Mouse (Mus musculus): ENCODE measurements at regions not wholly inside any gene's neighbourhood (a gene's known extent, or its start where the extent isn't known, plus 50 kb on each side); places are given as distances from the start of the nearest gene placed in this dataset.
A peak's percentile ranks its signal among the peaks of the same experiment; 100 is the strongest.

GRCm38 (mm10) chr14:76220952-76221351 is 110.3 kb downstream of the Nufip1 start:
- peaks cover 5% of the 10 kb centered on the region; the same call in 1 of the 2 replicates for H3K4me1 ChIP-seq (ENCODE audit: control insufficient read depth, insufficient read depth, low read depth, low read length)
- H3K9me3 ChIP-seq (ENCODE audit: control insufficient read depth, low read length): peaks cover 8% of the 10 kb centered on the region
- WGBS: 21% methylated on average over 5 of the region's 5 CpGs
- 0 out of 2 replicates have a peak overlapping the region, but pooled peaks have one; percentile 18 for H3K27ac ChIP-seq (ENCODE audit: low read depth, low read length)
- no peaks in the 10 kb centered on the region for H3K36me3 ChIP-seq (ENCODE audit: control insufficient read depth, insufficient read depth, low read length)
- ATAC-seq: peak; percentile 80
- no peak overlapping the region for H3K4me2 ChIP-seq (ENCODE audit: low read length)
- H3K4me3 ChIP-seq (ENCODE audit: low read length): no peak overlapping the region
- no peaks in the 10 kb centered on the region for H3K27me3 ChIP-seq (replicated peaks; ENCODE audit: control insufficient read depth, insufficient read depth, low read length)
- no peak overlapping the region for H3K9ac ChIP-seq (ENCODE audit: low read depth, low read length)

DNA sequence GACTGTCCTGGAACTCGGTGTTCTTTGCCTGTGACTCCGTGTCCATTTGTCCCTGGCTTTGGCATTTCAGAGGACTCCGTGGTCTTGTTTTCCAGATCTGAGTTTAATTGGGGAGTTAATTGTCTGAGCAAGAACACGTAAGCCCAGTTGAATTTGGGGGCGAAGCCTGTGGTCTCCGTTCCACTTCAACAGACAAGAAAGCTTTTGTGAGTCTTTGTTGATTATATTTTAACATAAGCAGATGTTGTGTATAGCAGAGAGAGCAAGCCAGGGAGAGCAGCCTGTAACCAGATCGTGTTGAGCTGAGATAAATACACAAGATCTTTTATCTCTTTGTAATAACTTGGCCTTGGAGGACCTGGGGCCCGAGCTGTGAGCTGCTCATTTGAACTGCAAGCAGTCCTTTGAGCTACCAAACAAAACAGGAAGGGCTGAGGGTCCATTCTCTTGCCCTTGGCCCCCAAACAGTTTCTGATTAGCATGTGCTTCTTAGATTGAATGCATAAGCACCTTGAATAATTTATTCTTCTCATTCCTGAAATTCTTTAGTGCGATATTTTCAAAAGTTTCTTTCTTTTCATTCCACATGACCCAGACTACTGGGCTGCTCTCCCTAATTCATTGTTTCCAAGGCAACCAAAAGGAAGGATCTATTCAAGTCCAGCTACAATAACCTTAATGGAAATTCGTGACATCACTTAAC is 111.1 kb downstream of the Nufip1 start:
- Histone ChIP-seq H3K36me3 (ENCODE audit: control insufficient read depth, insufficient read depth, low read length) (no peaks in the 10 kb centered on the region), H3K4me3 (ENCODE audit: low read length) (no peak overlapping the region), H3K27ac (ENCODE audit: low read depth, low read length) (0 out of 2 replicates have a peak overlapping the region, but pooled peaks have one; percentile 18), H3K4me1 (ENCODE audit: control insufficient read depth, insufficient read depth, low read depth, low read length) (peaks cover 5% of the 10 kb centered on the region; the same call in 1 of the 2 replicates), H3K9me3 (ENCODE audit: control insufficient read depth, low read length) (peaks cover 8% of the 10 kb centered on the region), H3K27me3 (replicated peaks; ENCODE audit: control insufficient read depth, insufficient read depth, low read length) (no peaks in the 10 kb centered on the region), H3K4me2 (ENCODE audit: low read length) (no peak overlapping the region), H3K9ac (ENCODE audit: low read depth, low read length) (no peak overlapping the region)
- ATAC-seq: peak; percentile 20; the same call in 1 of the 2 replicates
- 28% methylated on average over 10 of the region's 10 CpGs for WGBS

- Histone ChIP-seq H3K9me3 (ENCODE audit: control insufficient read depth, low read length) (peaks cover 8% of the 10 kb centered on the region), H3K27me3 (replicated peaks; ENCODE audit: control insufficient read depth, insufficient read depth, low read length) (no peaks in the 10 kb centered on the region), H3K36me3 (ENCODE audit: control insufficient read depth, insufficient read depth, low read length) (no peaks in the 10 kb centered on the region), H3K4me3 (ENCODE audit: low read length) (no peak overlapping the region), H3K4me2 (ENCODE audit: low read length) (no peak overlapping the region), H3K4me1 (ENCODE audit: control insufficient read depth, insufficient read depth, low read depth, low read length) (peaks cover 5% of the 10 kb centered on the region; the same call in 1 of the 2 replicates), H3K27ac (ENCODE audit: low read depth, low read length) (no peak overlapping the region), H3K9ac (ENCODE audit: low read depth, low read length) (no peak overlapping the region)
- peak; percentile 35; the same call in 1 of the 2 replicates for ATAC-seq
- WGBS: 75% methylated on average over 1 of the region's 1 CpGs
Observed at GRCm38 (mm10) chr14:76222320-76222626, 111.6 kb downstream of the Nufip1 start.

GRCm38 (mm10) chr14:76223036-76223650 is 112.5 kb downstream of the Nufip1 start:
- Histone ChIP-seq H3K4me1 (ENCODE audit: control insufficient read depth, insufficient read depth, low read depth, low read length) (peaks cover 5% of the 10 kb centered on the region; the same call in 1 of the 2 replicates), H3K4me3 (ENCODE audit: low read length) (no peak overlapping the region), H3K4me2 (ENCODE audit: low read length) (no peak overlapping the region), H3K9ac (ENCODE audit: low read depth, low read length) (no peak overlapping the region), H3K27me3 (replicated peaks; ENCODE audit: control insufficient read depth, insufficient read depth, low read length) (no peaks in the 10 kb centered on the region), H3K27ac (ENCODE audit: low read depth, low read length) (no peak overlapping the region), H3K9me3 (ENCODE audit: control insufficient read depth, low read length) (peaks cover 3% of the 10 kb centered on the region; the same call in 1 of the 2 replicates), H3K36me3 (ENCODE audit: control insufficient read depth, insufficient read depth, low read length) (no peaks in the 10 kb centered on the region)
- WGBS: 84% methylated on average over 8 of the region's 8 CpGs
- no peak for ATAC-seq

- Histone ChIP-seq H3K9me3 (ENCODE audit: control insufficient read depth, low read length) (no peaks in the 10 kb centered on the region; the same call in 1 of the 2 replicates), H3K4me3 (ENCODE audit: low read length) (no peak overlapping the region), H3K36me3 (ENCODE audit: control insufficient read depth, insufficient read depth, low read length) (no peaks in the 10 kb centered on the region), H3K4me1 (ENCODE audit: control insufficient read depth, insufficient read depth, low read depth, low read length) (peaks cover 5% of the 10 kb centered on the region; the same call in 1 of the 2 replicates), H3K27me3 (replicated peaks; ENCODE audit: control insufficient read depth, insufficient read depth, low read length) (no peaks in the 10 kb centered on the region), H3K4me2 (ENCODE audit: low read length) (no peak overlapping the region), H3K9ac (ENCODE audit: low read depth, low read length) (no peak overlapping the region), H3K27ac (ENCODE audit: low read depth, low read length) (no peak overlapping the region)
- 94% methylated on average over 2 of the region's 2 CpGs for WGBS
- ATAC-seq: no peak
Observed at GRCm38 (mm10) chr14:76223903-76224302, 113.2 kb downstream of the Nufip1 start.

DNA sequence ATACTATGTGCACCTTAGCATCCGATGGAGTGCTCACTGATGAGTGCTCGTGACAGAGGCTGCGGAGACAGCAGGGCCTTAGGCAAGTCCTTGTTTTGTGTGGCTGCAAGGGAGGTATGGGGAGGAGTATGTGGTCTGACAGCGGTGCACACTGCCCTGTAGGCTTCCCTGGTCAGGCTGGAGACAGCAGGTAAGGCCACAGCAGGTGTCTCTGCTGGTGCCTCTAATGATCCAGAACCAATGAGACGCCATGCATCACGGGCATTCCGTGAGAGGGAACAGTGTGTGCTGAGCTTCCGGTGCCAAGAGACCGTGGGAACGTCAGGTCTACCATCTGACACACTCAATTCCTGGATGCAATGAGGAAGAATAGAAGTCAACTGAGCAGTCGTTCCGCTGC is 114.8 kb downstream of the Nufip1 start:
- WGBS: 73% methylated on average over 12 of the region's 12 CpGs
- H3K9ac ChIP-seq (ENCODE audit: low read depth, low read length): no peak overlapping the region

GRCm38 (mm10) chr14:76226621-76227297 is 116.1 kb downstream of the Nufip1 start:
- Histone ChIP-seq H3K27ac (ENCODE audit: low read depth, low read length) (no peak overlapping the region), H3K4me3 (ENCODE audit: low read length) (no peak overlapping the region), H3K9me3 (ENCODE audit: control insufficient read depth, low read length) (no peaks in the 10 kb centered on the region; the same call in 1 of the 2 replicates), H3K27me3 (replicated peaks; ENCODE audit: control insufficient read depth, insufficient read depth, low read length) (no peaks in the 10 kb centered on the region), H3K4me1 (ENCODE audit: control insufficient read depth, insufficient read depth, low read depth, low read length) (peaks cover 1% of the 10 kb centered on the region; the same call in 1 of the 2 replicates), H3K9ac (ENCODE audit: low read depth, low read length) (no peak overlapping the region), H3K36me3 (ENCODE audit: control insufficient read depth, insufficient read depth, low read length) (no peaks in the 10 kb centered on the region), H3K4me2 (ENCODE audit: low read length) (no peak overlapping the region)
- WGBS: 84% methylated on average over 4 of the region's 4 CpGs
- ATAC-seq: no peak

More for the DNA sequence above, 114.8 kb downstream of the Nufip1 start:
- no peak for ATAC-seq
- Histone ChIP-seq H3K4me1 (ENCODE audit: control insufficient read depth, insufficient read depth, low read depth, low read length) (peaks cover 5% of the 10 kb centered on the region; the same call in 1 of the 2 replicates), H3K4me3 (ENCODE audit: low read length) (no peak overlapping the region), H3K9me3 (ENCODE audit: control insufficient read depth, low read length) (no peaks in the 10 kb centered on the region; the same call in 1 of the 2 replicates), H3K27me3 (replicated peaks; ENCODE audit: control insufficient read depth, insufficient read depth, low read length) (no peaks in the 10 kb centered on the region), H3K36me3 (ENCODE audit: control insufficient read depth, insufficient read depth, low read length) (no peaks in the 10 kb centered on the region), H3K4me2 (ENCODE audit: low read length) (no peak overlapping the region), H3K27ac (ENCODE audit: low read depth, low read length) (no peak overlapping the region)

DNA sequence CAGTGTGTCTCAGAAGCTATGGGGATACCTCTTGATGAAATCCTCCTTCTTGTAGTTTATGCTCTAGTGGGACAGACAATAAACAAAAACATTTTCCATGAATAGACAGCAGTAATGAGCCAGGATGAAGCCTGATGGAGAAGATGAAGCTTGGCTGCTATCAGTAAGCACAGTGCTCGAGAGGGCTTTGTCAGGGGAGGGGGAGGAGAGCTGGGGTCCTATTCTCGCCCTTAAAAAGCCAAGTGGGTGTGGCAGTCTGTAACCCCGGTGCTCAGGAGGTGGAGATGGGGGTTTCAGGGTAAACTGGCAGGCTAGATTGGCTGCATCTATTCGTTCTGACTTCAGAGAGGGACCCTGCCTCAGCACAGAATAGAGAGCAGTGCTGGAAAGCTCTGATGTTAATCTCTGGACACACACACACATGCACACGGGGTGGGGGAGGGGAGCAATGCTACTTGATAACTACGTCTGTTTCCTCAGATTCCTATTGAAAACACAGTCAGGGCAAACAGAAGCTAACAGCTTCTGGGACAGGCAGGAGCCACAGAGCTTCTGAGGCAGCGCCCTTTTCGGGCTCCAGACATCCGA is 118.4 kb downstream of the Nufip1 start:
- ATAC-seq: no peak
- Histone ChIP-seq H3K36me3 (ENCODE audit: control insufficient read depth, insufficient read depth, low read length) (no peaks in the 10 kb centered on the region), H3K27me3 (replicated peaks; ENCODE audit: control insufficient read depth, insufficient read depth, low read length) (no peaks in the 10 kb centered on the region), H3K27ac (ENCODE audit: low read depth, low read length) (no peak overlapping the region), H3K4me1 (ENCODE audit: control insufficient read depth, insufficient read depth, low read depth, low read length) (no peaks in the 10 kb centered on the region), H3K9me3 (ENCODE audit: control insufficient read depth, low read length) (no peaks in the 10 kb centered on the region; the same call in 1 of the 2 replicates), H3K4me3 (ENCODE audit: low read length) (no peak overlapping the region), H3K4me2 (ENCODE audit: low read length) (no peak overlapping the region), H3K9ac (ENCODE audit: low read depth, low read length) (no peak overlapping the region)
- WGBS: 59% methylated on average over 9 of the region's 9 CpGs

All from hindbrain, embryonic 16.5 days (tissue).